Mouse (Mus musculus): ENCODE measurements around the gene Fam174b. TPM values are rescaled to one million over a fixed set of nuclear protein-coding genes. Genes with fewer than 3 reads are reported as not detected.

Fam174b gene
- polyA plus RNA-seq (2015; fragmentation: Nextera tagmentation; extraction: Ambion mirVana), result 40.2 and 40.6 TPM in 2 replicates

DNA sequence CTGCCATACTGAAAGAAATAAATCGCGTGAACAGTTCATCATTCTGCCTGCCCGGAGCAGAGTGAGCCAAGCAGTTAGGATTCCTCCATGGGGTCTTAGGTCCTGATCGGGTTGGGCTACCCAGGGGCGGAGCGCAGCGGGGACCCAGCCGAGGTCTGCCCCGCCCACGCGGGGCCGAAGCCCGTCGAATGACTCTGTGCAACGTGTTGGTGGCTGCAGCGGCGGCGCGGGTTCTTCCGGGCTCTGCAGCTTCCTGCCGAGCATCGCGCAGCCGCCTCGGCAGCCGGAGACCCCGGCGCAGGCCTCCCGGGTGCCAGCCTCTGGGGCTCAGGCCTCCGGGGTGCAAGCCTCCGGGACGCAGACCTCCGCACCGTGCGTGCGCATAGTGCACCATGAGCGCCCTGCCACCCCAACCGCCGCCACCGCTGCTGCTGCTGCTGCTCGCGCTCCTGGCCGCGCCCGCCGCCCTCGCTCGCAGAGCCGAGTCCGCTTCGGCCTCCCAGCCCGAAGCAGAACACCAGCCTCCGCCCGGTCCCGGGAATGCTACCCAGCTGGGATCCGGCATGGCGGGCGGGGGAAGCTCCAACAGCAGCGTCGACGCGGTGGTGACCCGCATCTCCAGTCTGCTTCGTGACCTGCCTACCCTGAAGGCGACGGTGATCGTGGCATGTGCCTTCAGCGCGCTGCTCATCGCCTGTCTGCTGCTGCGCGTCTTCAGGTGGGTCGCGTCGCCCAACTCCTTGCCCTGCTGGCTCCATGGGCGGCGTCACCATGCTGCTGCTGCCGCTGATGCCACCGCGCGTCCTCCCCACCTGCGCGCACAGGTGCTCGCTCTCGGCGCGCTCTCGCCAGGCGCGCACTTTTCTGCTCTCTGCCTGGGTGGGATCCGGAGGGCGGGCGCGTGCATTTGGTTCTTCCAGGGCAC is at the start of gene Fam174b:
Gene Fam174b (plus strand): TSS at position 192 of the 925 bp plus-strand sequence.
- WGBS, result 1% methylated on average over 88 of the region's 94 CpGs
- Histone ChIP-seq H3K4me3 (peak within 1 kb of the TSS; percentile 61), H3K9ac (peak within 1 kb of the TSS; percentile 78), H3K4me2 (peak within 1 kb of the TSS; percentile 64), H3K9me3 (no peaks in the 10 kb centered on the region), H3K36me3 (no peaks in the 10 kb centered on the region), H3K27ac (replicated peaks) (peak within 1 kb of the TSS; percentile 89), H3K27me3 (no peaks in the 10 kb centered on the region), H3K4me1 (replicated peaks) (peaks cover 23% of the 10 kb centered on the region)
- peak; percentile 83 for ATAC-seq (ENCODE audit: low FRiP score, low read depth)

GRCm38 (mm10) chr7:73697092-73697491 is 43.0 kb upstream of the Fam174b start:
- no peaks in the 10 kb centered on the region for H3K27me3 ChIP-seq
- WGBS, result 77% methylated on average over 3 of the region's 3 CpGs
- no peak overlapping the region for H3K4me3 ChIP-seq
- H3K36me3 ChIP-seq, result no peaks in the 10 kb centered on the region
- H3K27ac ChIP-seq (replicated peaks), result no peak overlapping the region
- H3K9ac ChIP-seq, result no peak overlapping the region
- no peaks in the 10 kb centered on the region for H3K4me1 ChIP-seq (replicated peaks)
- no peak for ATAC-seq (ENCODE audit: low FRiP score, low read depth)
- no peaks in the 10 kb centered on the region for H3K9me3 ChIP-seq
- no peak overlapping the region for H3K4me2 ChIP-seq

GRCm38 (mm10) chr7:73704305-73704704 is 35.8 kb upstream of the Fam174b start:
- no peaks in the 10 kb centered on the region for H3K27me3 ChIP-seq
- ATAC-seq (ENCODE audit: low FRiP score, low read depth), result no peak
- no peak overlapping the region for H3K27ac ChIP-seq (replicated peaks)
- H3K4me2 ChIP-seq, result no peak overlapping the region
- no peaks in the 10 kb centered on the region for H3K36me3 ChIP-seq
- no peak overlapping the region for H3K4me3 ChIP-seq
- no peaks in the 10 kb centered on the region for H3K4me1 ChIP-seq (replicated peaks)
- H3K9me3 ChIP-seq, result no peaks in the 10 kb centered on the region
- no peak overlapping the region for H3K9ac ChIP-seq

DNA sequence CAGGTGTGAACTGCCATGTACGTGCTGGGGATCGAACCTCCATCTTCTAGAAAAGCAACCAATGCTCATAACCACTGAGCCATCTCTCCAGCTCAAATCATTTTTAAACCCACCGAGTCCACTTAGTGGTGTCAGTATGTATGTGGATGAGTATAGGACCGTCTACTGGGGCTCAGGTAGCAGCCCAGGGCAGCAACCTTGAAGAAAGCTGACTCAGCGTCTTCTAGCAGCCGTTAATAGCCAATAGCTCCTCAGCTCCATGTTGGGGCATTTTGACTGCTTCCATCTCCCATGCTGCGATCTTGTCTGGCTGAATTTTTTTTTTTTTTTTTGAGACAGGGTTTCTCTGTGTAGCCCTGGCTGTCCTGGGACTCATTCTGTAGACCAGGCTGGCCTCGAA is 26.6 kb upstream of the Fam174b start:
- no peak overlapping the region for H3K4me2 ChIP-seq
- H3K4me1 ChIP-seq (replicated peaks), result 0 out of 2 replicates have a peak, but pooled peaks cover 2% of the 10 kb centered on the region
- no peak overlapping the region for H3K27ac ChIP-seq (replicated peaks)
- H3K4me3 ChIP-seq, result no peak overlapping the region
- H3K27me3 ChIP-seq, result no peaks in the 10 kb centered on the region
- H3K9me3 ChIP-seq, result no peaks in the 10 kb centered on the region
- H3K9ac ChIP-seq, result no peak overlapping the region
- WGBS, result 94% methylated on average over 8 of the region's 8 CpGs
- ATAC-seq (ENCODE audit: low FRiP score, low read depth), result no peak
- H3K36me3 ChIP-seq, result no peaks in the 10 kb centered on the region

- Histone ChIP-seq H3K36me3 (no peaks in the 10 kb centered on the region), H3K4me2 (no peak overlapping the region), H3K27ac (replicated peaks) (peak overlapping the region; percentile 56; the same call in 1 of the 2 replicates), H3K27me3 (no peaks in the 10 kb centered on the region), H3K4me3 (no peak overlapping the region), H3K9ac (no peak overlapping the region), H3K9me3 (no peaks in the 10 kb centered on the region), H3K4me1 (replicated peaks) (peaks cover 6% of the 10 kb centered on the region; the same call in 1 of the 2 replicates)
- ATAC-seq (ENCODE audit: low FRiP score, low read depth), result peak; percentile 91
- WGBS, result 29% methylated on average over 15 of the region's 15 CpGs
Observed at GRCm38 (mm10) chr7:73715928-73716749, 24.0 kb upstream of the Fam174b start.

- no peak overlapping the region for H3K9ac ChIP-seq
- no peak overlapping the region for H3K4me3 ChIP-seq
- WGBS, result 50% methylated on average over 3 of the region's 3 CpGs
- no peaks in the 10 kb centered on the region for H3K36me3 ChIP-seq
- ATAC-seq (ENCODE audit: low FRiP score, low read depth), result no peak
- H3K9me3 ChIP-seq, result no peaks in the 10 kb centered on the region
- H3K4me2 ChIP-seq, result no peak overlapping the region
- no peaks in the 10 kb centered on the region for H3K27me3 ChIP-seq
- H3K27ac ChIP-seq (replicated peaks), result no peak overlapping the region
- H3K4me1 ChIP-seq (replicated peaks), result peaks cover 8% of the 10 kb centered on the region; the same call in 1 of the 2 replicates
Observed at GRCm38 (mm10) chr7:73716841-73717240, 23.3 kb upstream of the Fam174b start.

DNA sequence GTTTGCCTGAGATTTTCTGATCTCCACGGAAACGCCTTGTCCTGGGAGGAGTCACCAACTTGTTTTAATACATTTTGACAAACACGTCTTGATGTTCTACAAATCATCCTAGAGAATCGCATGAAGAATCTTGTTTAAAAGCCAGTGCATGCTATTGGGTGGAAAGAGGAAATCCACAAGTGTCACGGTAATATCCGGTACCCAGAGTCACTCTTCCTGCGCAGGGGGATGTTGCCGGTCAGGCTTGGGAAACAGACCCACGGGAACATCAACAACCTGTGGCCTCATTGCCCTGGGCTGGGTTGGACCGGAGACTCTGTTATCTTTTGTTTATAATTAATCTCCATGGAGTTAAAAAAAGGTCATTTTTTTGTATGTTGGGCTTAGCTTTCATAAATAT is 22.1 kb upstream of the Fam174b start:
- 74% methylated on average over 10 of the region's 10 CpGs for WGBS

DNA sequence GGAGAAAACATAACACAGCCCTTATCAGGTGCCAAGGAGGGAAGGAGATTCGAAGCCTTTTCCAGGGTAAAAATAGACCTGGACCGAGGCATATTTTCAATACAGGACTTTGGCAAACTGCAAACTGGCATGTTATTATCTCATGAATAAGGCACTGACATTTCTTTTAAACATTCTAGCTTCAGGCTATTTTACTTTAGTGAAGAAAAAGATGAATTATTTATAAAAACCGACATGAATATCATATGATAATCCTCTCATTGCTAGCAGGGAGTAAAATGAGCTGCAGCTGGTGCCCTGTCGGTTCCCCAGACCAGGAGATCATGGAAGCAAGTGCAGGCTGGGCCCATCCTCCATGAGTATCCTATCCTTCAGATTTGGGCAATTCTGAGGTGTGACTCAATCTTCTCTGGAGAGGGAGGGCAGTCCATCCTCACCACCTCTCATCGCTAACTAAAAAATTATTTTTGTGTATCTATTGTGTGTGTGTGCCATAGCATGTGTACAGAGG is 21.6 kb upstream of the Fam174b start:
- H3K4me1 ChIP-seq (replicated peaks), result peaks cover 8% of the 10 kb centered on the region; the same call in 1 of the 2 replicates
- H3K27me3 ChIP-seq, result no peaks in the 10 kb centered on the region
- H3K9ac ChIP-seq, result no peak overlapping the region
- no peak overlapping the region for H3K4me3 ChIP-seq
- no peaks in the 10 kb centered on the region for H3K36me3 ChIP-seq
- no peaks in the 10 kb centered on the region for H3K9me3 ChIP-seq
- ATAC-seq (ENCODE audit: low FRiP score, low read depth), result no peak
- no peak overlapping the region for H3K27ac ChIP-seq (replicated peaks)
- 56% methylated on average over 5 of the region's 5 CpGs for WGBS
- H3K4me2 ChIP-seq, result no peak overlapping the region

More for the DNA sequence above, 22.1 kb upstream of the Fam174b start:
- Histone ChIP-seq H3K4me2 (no peak overlapping the region), H3K27ac (replicated peaks) (no peak overlapping the region), H3K4me1 (replicated peaks) (peaks cover 8% of the 10 kb centered on the region; the same call in 1 of the 2 replicates), H3K9me3 (no peaks in the 10 kb centered on the region), H3K4me3 (no peak overlapping the region), H3K27me3 (no peaks in the 10 kb centered on the region), H3K9ac (no peak overlapping the region), H3K36me3 (no peaks in the 10 kb centered on the region)
- no peak for ATAC-seq (ENCODE audit: low FRiP score, low read depth)

DNA sequence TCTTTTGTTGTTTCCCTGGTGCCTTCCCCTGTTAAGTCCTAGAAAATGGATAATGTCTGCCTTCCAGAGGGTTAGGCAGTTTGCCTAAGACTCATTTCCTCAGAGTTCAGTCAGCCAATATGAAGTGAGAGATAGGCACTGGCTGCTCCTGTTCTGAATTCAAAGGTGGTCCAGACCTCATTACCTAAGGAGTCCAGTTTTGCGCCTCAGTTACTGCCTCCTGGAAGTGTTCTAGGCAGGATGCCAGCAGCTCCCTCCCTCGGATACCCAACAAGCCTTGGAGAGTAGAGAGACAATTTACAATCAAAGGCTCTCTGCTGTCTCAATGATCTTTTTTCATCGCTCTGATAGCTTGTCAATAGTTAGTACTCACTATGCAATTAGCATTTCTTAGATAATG is 19.1 kb upstream of the Fam174b start:
- no peak for ATAC-seq (ENCODE audit: low FRiP score, low read depth)
- Histone ChIP-seq H3K27me3 (no peaks in the 10 kb centered on the region), H3K27ac (replicated peaks) (no peak overlapping the region), H3K4me3 (no peak overlapping the region), H3K4me2 (no peak overlapping the region), H3K9me3 (no peaks in the 10 kb centered on the region), H3K36me3 (no peaks in the 10 kb centered on the region), H3K4me1 (replicated peaks) (peaks cover 8% of the 10 kb centered on the region; the same call in 1 of the 2 replicates), H3K9ac (no peak overlapping the region)
- WGBS, result 47% methylated on average over 3 of the region's 3 CpGs

GRCm38 (mm10) chr7:73721764-73722163 is 18.3 kb upstream of the Fam174b start:
- Histone ChIP-seq H3K4me1 (replicated peaks) (peaks cover 8% of the 10 kb centered on the region; the same call in 1 of the 2 replicates), H3K4me3 (no peak overlapping the region), H3K4me2 (no peak overlapping the region), H3K9me3 (no peaks in the 10 kb centered on the region), H3K27me3 (no peaks in the 10 kb centered on the region), H3K9ac (no peak overlapping the region), H3K36me3 (no peaks in the 10 kb centered on the region), H3K27ac (replicated peaks) (no peak overlapping the region)
- no peak for ATAC-seq (ENCODE audit: low FRiP score, low read depth)
- WGBS, result 89% methylated on average over 3 of the region's 3 CpGs

- 0 out of 2 replicates have a peak overlapping the region, but pooled peaks have one; percentile 54 for H3K27ac ChIP-seq (replicated peaks)
- no peak overlapping the region for H3K9ac ChIP-seq
- H3K4me2 ChIP-seq, result no peak overlapping the region
- WGBS, result 32% methylated on average over 7 of the region's 7 CpGs
- H3K36me3 ChIP-seq, result no peaks in the 10 kb centered on the region
- H3K4me1 ChIP-seq (replicated peaks), result 0 out of 2 replicates have a peak, but pooled peaks cover 3% of the 10 kb centered on the region
- no peaks in the 10 kb centered on the region for H3K9me3 ChIP-seq
- no peaks in the 10 kb centered on the region for H3K27me3 ChIP-seq
- ATAC-seq (ENCODE audit: low FRiP score, low read depth), result peak; percentile 54; the same call in 1 of the 2 replicates
- H3K4me3 ChIP-seq, result no peak overlapping the region
Observed at GRCm38 (mm10) chr7:73729913-73730312, 10.2 kb upstream of the Fam174b start.

Measured in hindbrain, embryonic 15.5 days (tissue).